Mouse (Mus musculus) left cerebral cortex, postnatal 36 days (tissue): Measurements from ENCODE around the gene Gm20503. TPM values are rescaled to one million over a fixed set of nuclear protein-coding genes. Genes with fewer than 3 reads are reported as not detected.

Source experiments
- DNase-seq, 2 experiments: peaks; one replicate each; pipeline ENCODE4 v3.0.0; 2021 to 2022; ENCODE audit warnings: low spot score in 2 of 2, mixed read lengths in 1 of 2
- intact Hi-C: fragments of 180-260 bp; cut with DNase I; formaldehyde crosslinking; loops from one replicate; pipeline ENCODE4 v1.15.1; 2025
- total RNA-seq, 2 experiments: library from RNA; stranded (reverse); gene quantifications; 2 replicates each; pipeline ENCODE4 v1.2.3; 2021

The Gm20503 gene
- total RNA-seq: 1 to 10 TPM; 2.1 to 3.3 TPM

- peak; percentile 90 to 94 for DNase-seq
- intact Hi-C loops: no loop called here
Measured at GRCm38 (mm10) chr4:59002948-59003805, at the start of gene Gm20503. Gene Gm20503, plus strand, starts transcription at chr4:59003210.

GRCm38 (mm10) chr4:58961719-58962118 is 41.3 kb upstream of the Gm20503 start:
- intact Hi-C loops: no loop called here
- no peak for DNase-seq

GRCm38 (mm10) chr4:58963271-58963670 is 39.7 kb upstream of the Gm20503 start:
- DNase-seq: no peak
- intact Hi-C loops: no loop called here

- no peak for DNase-seq
- intact Hi-C loops: no loop called here
Measured at GRCm38 (mm10) chr4:58965136-58965535, 37.9 kb upstream of the Gm20503 start.

- intact Hi-C loops: no loop called here
- DNase-seq: no peak
Measured at GRCm38 (mm10) chr4:58970678-58971077, 32.3 kb upstream of the Gm20503 start.

- no peak for DNase-seq
- intact Hi-C loops: no loop called here
Measured at GRCm38 (mm10) chr4:58975711-58976110, 27.3 kb upstream of the Gm20503 start.

GRCm38 (mm10) chr4:58981421-58981820 is 21.6 kb upstream of the Gm20503 start:
- intact Hi-C loops: no loop called here
- DNase-seq: no peak

GRCm38 (mm10) chr4:58982806-58983205 is 20.2 kb upstream of the Gm20503 start:
- DNase-seq: no peak
- intact Hi-C loops: no loop called here

- peak; percentile 54 to 76 for DNase-seq
- intact Hi-C loops: loop anchor here (2.0 kb wide), 1 partner anchor 52 kb away; no protein-coding TSS in a partner anchor
Measured at GRCm38 (mm10) chr4:58985157-58985648, 17.8 kb upstream of the Gm20503 start.

- peak; percentile 71 to 72 for DNase-seq
- intact Hi-C loops: no loop called here
Measured at GRCm38 (mm10) chr4:58986540-58987190, 16.3 kb upstream of the Gm20503 start, which contains the start of gene Ptgr1. Gene Ptgr1, minus strand, starts transcription at chr4:58987119.

GRCm38 (mm10) chr4:58989303-58989898 is 13.6 kb upstream of the Gm20503 start:
- intact Hi-C loops: no loop called here
- no peak for DNase-seq

GRCm38 (mm10) chr4:58990609-58991434 is 12.2 kb upstream of the Gm20503 start:
- intact Hi-C loops: no loop called here

GRCm38 (mm10) chr4:58992195-58992594 is 10.8 kb upstream of the Gm20503 start:
- no peak for DNase-seq
- intact Hi-C loops: no loop called here

More at GRCm38 (mm10) chr4:58990609-58991434, 12.2 kb upstream of the Gm20503 start:
- DNase-seq: no peak

GRCm38 (mm10) chr4:58994762-58995161 is 8.2 kb upstream of the Gm20503 start, which contains the start of gene Dnajc25:
Gene Dnajc25, plus strand, starts transcription at chr4:58995062.
- DNase-seq: no peak
- intact Hi-C loops: loop anchor here (5.0 kb wide), 1 partner anchor 727 kb away; no protein-coding TSS in a partner anchor

GRCm38 (mm10) chr4:58995251-58995693 is 7.7 kb upstream of the Gm20503 start:
- DNase-seq: no peak
- intact Hi-C loops: loop anchor here (5.0 kb wide), 1 partner anchor 728 kb away; no protein-coding TSS in a partner anchor

- intact Hi-C loops: loop anchor here (5.0 kb wide), 1 partner anchor 730 kb away; no protein-coding TSS in a partner anchor
Measured at GRCm38 (mm10) chr4:58997081-58997480, 5.9 kb upstream of the Gm20503 start.

GRCm38 (mm10) chr4:58998688-58999087 is 4.3 kb upstream of the Gm20503 start:
- intact Hi-C loops: loop anchor here (5.0 kb wide), 1 partner anchor 731 kb away; no protein-coding TSS in a partner anchor
- DNase-seq: no peak

More at GRCm38 (mm10) chr4:58997081-58997480, 5.9 kb upstream of the Gm20503 start:
- DNase-seq: no peak

GRCm38 (mm10) chr4:58999686-59000085 is 3.3 kb upstream of the Gm20503 start:
- intact Hi-C loops: loop anchor here (5.0 kb wide), 1 partner anchor 732 kb away; no protein-coding TSS in a partner anchor
- peak; percentile 63 to 74 for DNase-seq

- intact Hi-C loops: no loop called here
- no peak for DNase-seq
Measured at GRCm38 (mm10) chr4:59000614-59001013, 2.4 kb upstream of the Gm20503 start.
